Mouse (Mus musculus) heart, embryonic 14.5 days (tissue): Measurements from ENCODE around the gene Eif4a3. TPM values are rescaled to one million over a fixed set of nuclear protein-coding genes. Genes with fewer than 3 reads are reported as not detected.
"Not testable (repeated sequence)": the region's sequence is repeated elsewhere in the genome, so short reads cannot be mapped to it uniquely, and the experiment has no call there.

Source experiments
- ATAC-seq: fragments of 200-750 bp; cut with Nextera tagmentation; 2 replicates; pipeline ENCODE4 v1.8.0; 2017; ENCODE audit warnings: low read depth, moderate TSS enrichment; ENCODE audit not compliant: insufficient number of reproducible peaks, insufficient read depth, low FRiP score
- H3K27ac ChIP-seq, 2 experiments: fragments of 200-500 bp in 1 of 2; fragments of 300-500 bp in 1 of 2; sonication (generic) in 1 of 2; replicated peaks in 1 of 2; 2 replicates each; pipeline ENCODE4 v1.5.1; 2012 to 2014; ENCODE audit warnings: low read depth in 2 of 2, low read length in 2 of 2, control low read depth in 1 of 2, mild to moderate bottlenecking in 1 of 2, mixed read lengths in 1 of 2; ENCODE audit not compliant: control insufficient read depth in 1 of 2, insufficient read depth in 1 of 2
- H3K27me3 ChIP-seq: fragments of 300-500 bp; sonication (generic); 2 replicates; pipeline ENCODE4 v1.6.1; 2014; ENCODE audit warnings: mild to moderate bottlenecking, low read length, control low read depth; ENCODE audit not compliant: control insufficient read depth, insufficient read depth
- H3K36me3 ChIP-seq: fragments of 300-500 bp; sonication (generic); 2 replicates; pipeline ENCODE4 v1.6.1; 2014; ENCODE audit warnings: mild to moderate bottlenecking, control low read depth, low read length, mixed read lengths; ENCODE audit not compliant: control insufficient read depth, insufficient read depth
- H3K4me1 ChIP-seq, 2 experiments: fragments of 200-500 bp in 1 of 2; fragments of 300-500 bp in 1 of 2; sonication (generic) in 1 of 2; 2 replicates each; pipeline ENCODE4 v1.6.1; 2012 to 2014; ENCODE audit warnings: low read length in 2 of 2, control low read depth in 1 of 2, mixed read lengths in 1 of 2; ENCODE audit not compliant: control insufficient read depth in 2 of 2, insufficient read depth in 2 of 2
- H3K4me2 ChIP-seq: fragments of 300-500 bp; sonication (generic); 2 replicates; pipeline ENCODE4 v1.6.1; 2014; ENCODE audit warnings: mild to moderate bottlenecking, low read length
- H3K4me3 ChIP-seq, 2 experiments: fragments of 200-500 bp in 1 of 2; fragments of 300-500 bp in 1 of 2; sonication (generic) in 1 of 2; 2 replicates each; pipeline ENCODE4 v1.5.1; 2012 to 2014; ENCODE audit warnings: low read length in 2 of 2, mild to moderate bottlenecking in 2 of 2, control low read depth in 1 of 2, low read depth in 1 of 2, moderate library complexity in 1 of 2; ENCODE audit not compliant: control insufficient read depth in 1 of 2, insufficient read depth in 1 of 2
- H3K9ac ChIP-seq: fragments of 300-500 bp; sonication (generic); 2 replicates; pipeline ENCODE4 v1.6.1; 2014; ENCODE audit warnings: mild to moderate bottlenecking, low read length
- H3K9me3 ChIP-seq: fragments of 300-500 bp; sonication (generic); 2 replicates; pipeline ENCODE4 v1.6.1; 2016; ENCODE audit warnings: low read length, control low read depth; ENCODE audit not compliant: control insufficient read depth
- WGBS: fragments of 180-500 bp; shearing (Covaris S2); extraction: QIAGEN DNeasy Blood & Tissue Kit; methylation state at CpG from one replicate; pipeline ENCODE4 v1.1.7; 2014; 5-methylcytosine and 5-hydroxymethylcytosine counted together
- polyA plus RNA-seq: library from polyadenylated mRNA; unstranded; fragments of >200 nt; fragmentation: Nextera tagmentation; extraction: Ambion mirVana; gene quantifications from 2 replicates; pipeline ENCODE4 v1.2.1, GENCODE M21; 2014

Gene Eif4a3
- polyA plus RNA-seq, 1 experiment from 2014 or later: 280 TPM

DNA sequence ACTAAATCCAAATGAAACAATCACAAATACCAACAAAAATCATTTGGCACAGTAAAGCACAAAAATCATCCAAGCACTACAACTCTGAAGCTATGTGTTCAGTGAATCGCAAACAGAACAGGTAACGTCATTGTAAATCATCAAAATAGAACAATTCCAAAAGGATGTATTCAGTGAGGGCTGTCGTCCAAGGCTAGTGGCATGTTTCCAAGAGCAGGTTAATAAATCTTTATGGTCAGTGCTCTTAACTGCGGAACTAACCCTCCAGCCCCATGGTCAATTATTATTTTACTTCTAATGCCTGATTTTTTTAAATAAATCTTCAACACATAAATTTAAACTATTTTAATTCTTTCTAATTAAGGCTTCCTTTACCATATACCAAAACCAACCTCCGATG is 43.3 kb downstream of the Eif4a3 start:
- not testable (repeated sequence) for H3K4me1 ChIP-seq, H3K36me3 ChIP-seq, H3K9ac ChIP-seq, H3K27me3 ChIP-seq, H3K9me3 ChIP-seq, H3K4me2 ChIP-seq, H3K27ac ChIP-seq, ATAC-seq, H3K4me3 ChIP-seq
- WGBS: 89% methylated on average over 5 of the region's 5 CpGs

DNA sequence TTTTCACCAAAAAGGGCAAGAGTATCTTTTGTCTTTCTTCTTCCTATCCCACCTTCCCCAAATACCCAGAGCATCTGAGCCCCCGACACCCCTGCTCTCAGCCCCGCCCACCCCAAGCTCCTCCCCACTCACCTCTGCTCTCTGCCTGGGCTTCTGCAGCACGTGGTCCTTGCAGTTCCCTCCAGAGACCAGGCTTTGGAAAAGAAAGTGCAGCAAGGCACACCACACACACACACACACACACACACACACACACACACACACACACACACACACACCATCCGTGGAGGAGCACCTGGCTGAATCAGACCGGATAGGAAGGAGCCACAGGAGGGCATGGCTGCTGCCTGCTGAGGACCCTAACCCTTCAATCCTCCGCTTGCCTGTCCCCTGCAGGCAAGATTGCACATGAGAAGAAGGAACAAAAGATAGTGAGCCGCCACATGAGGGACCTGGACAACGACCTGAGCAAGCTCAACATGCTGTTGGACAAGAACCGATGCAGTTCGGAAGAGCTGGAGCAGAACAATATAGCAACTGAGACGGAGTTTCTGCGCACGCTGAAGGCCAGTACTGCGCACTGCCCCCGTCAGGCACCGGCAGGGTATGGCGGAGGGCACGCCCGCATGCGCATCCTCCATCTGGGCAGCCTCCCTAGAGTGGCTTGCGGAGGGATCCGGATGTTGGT is 46.9 kb downstream of the Eif4a3 start:
- peak; percentile 45; the same call in 1 of the 2 replicates for ATAC-seq
- 6% methylated on average over 22 of the region's 22 CpGs for WGBS
- Histone ChIP-seq H3K9me3 (no peaks in the 10 kb centered on the region), H3K27me3 (peaks cover 18% of the 10 kb centered on the region), H3K4me1 (peaks cover 3 to 12% of the 10 kb centered on the region in 2 experiments; a peak in 2 of 4 replicates), H3K27ac (no peak overlapping the region), H3K36me3 (no peaks in the 10 kb centered on the region), H3K4me3 (peak overlapping the region; percentile 7 to 24; a peak in 2 of 4 replicates), H3K9ac (peak overlapping the region; percentile 18; the same call in 1 of the 2 replicates), H3K4me2 (peak overlapping the region; percentile 52)

DNA sequence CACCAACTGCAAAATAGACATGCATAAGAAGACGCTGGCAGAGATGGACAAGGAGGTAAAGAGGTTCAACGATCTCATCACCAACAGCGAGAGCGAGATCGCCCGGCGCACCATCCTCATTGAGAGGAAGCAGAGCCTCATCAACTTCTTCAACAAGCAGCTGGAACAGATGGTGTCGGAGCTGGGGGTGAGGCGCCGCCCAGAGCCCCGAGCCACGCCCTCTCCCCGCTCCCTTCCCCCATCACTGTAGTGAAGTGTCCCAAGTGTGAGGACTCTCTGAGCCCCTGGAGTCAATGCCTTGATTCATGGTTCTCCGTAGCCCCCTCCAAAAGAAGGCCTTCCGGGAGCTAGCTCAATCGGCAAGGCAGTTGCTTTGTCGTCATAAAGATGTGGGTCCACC is 48.9 kb downstream of the Eif4a3 start:
- WGBS: 25% methylated on average over 17 of the region's 17 CpGs

DNA sequence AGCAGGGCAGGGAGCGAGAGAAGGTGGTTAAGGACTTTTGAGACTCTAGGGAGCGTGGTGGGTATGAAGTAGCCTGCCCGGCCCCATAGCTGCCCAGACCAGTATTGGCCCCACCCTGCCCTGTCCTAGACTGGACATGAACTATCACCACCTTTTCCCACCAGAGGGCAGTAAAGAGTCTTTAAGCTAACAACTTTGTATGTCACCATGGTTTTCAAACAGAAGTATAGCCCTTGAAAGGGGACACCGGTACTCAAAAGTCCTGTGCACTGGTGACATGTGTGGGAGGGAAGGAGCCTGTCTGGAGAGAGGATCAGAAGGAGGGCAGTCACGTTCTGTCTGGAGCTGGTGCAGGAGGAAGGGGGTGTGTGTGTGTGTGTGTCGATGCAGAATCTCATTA is 50.9 kb downstream of the Eif4a3 start:
- peaks cover 18% of the 10 kb centered on the region for H3K27me3 ChIP-seq
- H3K9me3 ChIP-seq: no peaks in the 10 kb centered on the region
- no peak overlapping the region for H3K4me2 ChIP-seq
- no peak overlapping the region for H3K27ac ChIP-seq
- no peaks in the 10 kb centered on the region for H3K36me3 ChIP-seq
- 18% methylated on average over 6 of the region's 6 CpGs for WGBS
- no peak overlapping the region for H3K4me3 ChIP-seq
- no peak overlapping the region for H3K9ac ChIP-seq
- peaks cover 3 to 12% of the 10 kb centered on the region in 2 experiments; a peak in 2 of 4 replicates for H3K4me1 ChIP-seq
- ATAC-seq: 0 out of 2 replicates have a peak, but pooled peaks have one; percentile 38

More for the DNA sequence above, 48.9 kb downstream of the Eif4a3 start:
- Histone ChIP-seq H3K27me3 (peaks cover 18% of the 10 kb centered on the region), H3K36me3 (no peaks in the 10 kb centered on the region), H3K4me1 (peaks cover 3 to 12% of the 10 kb centered on the region in 2 experiments; a peak in 2 of 4 replicates), H3K9ac (no peak overlapping the region), H3K4me3 (no peak overlapping the region), H3K4me2 (no peak overlapping the region), H3K27ac (no peak overlapping the region), H3K9me3 (no peaks in the 10 kb centered on the region)
- no peak for ATAC-seq

DNA sequence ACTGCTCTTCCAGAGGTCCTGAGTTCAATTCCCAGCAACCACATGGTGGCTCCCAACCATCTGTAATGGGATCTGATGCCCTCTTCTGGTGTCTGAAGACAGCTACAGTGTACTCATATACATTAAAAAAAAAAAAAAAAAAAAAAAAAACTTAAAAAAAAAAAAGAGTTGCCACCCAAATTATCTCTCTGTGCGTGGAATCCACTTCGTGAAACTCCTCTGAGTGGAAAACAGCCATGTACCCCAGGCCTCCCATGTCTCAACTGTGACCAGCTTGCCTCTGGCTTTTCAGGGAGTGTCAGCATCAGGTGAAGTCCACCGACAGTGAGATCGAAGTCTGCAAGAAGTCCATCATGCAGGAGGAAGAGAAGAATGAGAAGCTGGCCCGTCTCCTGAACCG is 54.3 kb downstream of the Eif4a3 start:
- WGBS: 95% methylated on average over 6 of the region's 6 CpGs
- not testable (repeated sequence) for H3K9ac ChIP-seq, H3K36me3 ChIP-seq, ATAC-seq, H3K9me3 ChIP-seq, H3K4me2 ChIP-seq, H3K4me3 ChIP-seq, H3K4me1 ChIP-seq, H3K27me3 ChIP-seq, H3K27ac ChIP-seq

DNA sequence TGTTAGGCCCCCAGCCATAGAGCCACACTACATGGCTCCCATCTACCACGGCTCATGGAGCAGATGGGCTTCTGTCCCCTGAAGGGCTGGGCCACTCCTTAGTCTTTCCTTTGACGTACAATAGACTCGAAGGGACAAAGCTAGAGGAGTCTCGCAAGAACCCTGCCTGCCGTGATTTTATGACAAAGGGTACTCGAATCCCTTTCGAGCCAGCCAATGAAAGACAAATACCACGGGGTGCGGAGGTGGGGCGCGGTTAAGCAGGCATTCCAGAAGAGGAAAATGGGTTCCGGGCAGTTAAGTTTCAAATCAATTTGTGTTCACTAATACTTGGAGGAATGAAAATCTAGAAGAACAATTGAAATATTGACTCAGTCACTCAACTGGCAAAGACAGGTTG is 60.4 kb downstream of the Eif4a3 start:
- Histone ChIP-seq H3K4me2 (no peak overlapping the region), H3K27ac (no peak overlapping the region), H3K4me1 (peaks cover 2 to 4% of the 10 kb centered on the region in 2 experiments; a peak in 2 of 4 replicates), H3K9ac (no peak overlapping the region), H3K36me3 (no peaks in the 10 kb centered on the region), H3K27me3 (no peaks in the 10 kb centered on the region), H3K9me3 (peaks cover 3% of the 10 kb centered on the region; the same call in 1 of the 2 replicates), H3K4me3 (no peak overlapping the region)
- no peak for ATAC-seq
- WGBS: 95% methylated on average over 12 of the region's 12 CpGs
